Mouse (Mus musculus) hematopoietic stem cell, adult 5-6 weeks (primary cell): ENCODE results near the gene Tvp23a. TPM values are rescaled to one million over a fixed set of nuclear protein-coding genes. Genes with fewer than 3 reads are reported as not detected.

ENCODE experiments used
- ATAC-seq, 2 experiments: fragments of 125-278 bp in 1 of 2; replicated peaks in 1 of 2; 2 replicates each; pipeline ENCODE4 v1.8.0; 2016 to 2017; ENCODE audit warnings: inconsistent platforms in 2 of 2, mild to moderate bottlenecking in 2 of 2, moderate number of reproducible peaks in 2 of 2, low read depth in 1 of 2, moderate TSS enrichment in 1 of 2; ENCODE audit not compliant: low FRiP score in 2 of 2, poor library complexity in 2 of 2, severe bottlenecking in 2 of 2, insufficient read depth in 1 of 2, low TSS enrichment in 1 of 2
- total RNA-seq: library from RNA; stranded (forward); fragments of 172-1452, 232-1000 nt; gene quantifications from 2 replicates; pipeline ENCODE4 v1.2.3, GENCODE M21; 2017

Tvp23a gene
- 0.19 TPM in 1 of 2 replicates, not detected in the other for total RNA-seq

DNA sequence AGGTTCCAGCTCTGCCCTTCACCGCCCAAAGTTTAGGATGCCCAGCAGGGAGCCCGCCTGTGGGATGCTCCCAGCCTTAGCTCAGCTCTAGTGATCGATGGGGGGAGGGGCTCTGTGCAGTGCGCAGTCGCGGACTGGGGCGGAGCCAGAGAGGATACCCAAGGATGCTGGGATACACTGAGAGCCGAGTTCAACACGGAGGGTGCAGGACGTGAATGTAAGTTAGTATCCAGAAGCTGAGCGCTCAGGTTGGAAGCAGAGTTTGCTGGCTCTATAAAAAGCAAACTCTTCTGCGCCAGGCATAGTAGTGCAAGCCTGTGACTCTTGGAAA lies at the start of gene Tvp23a:
Gene Tvp23a (minus strand): TSS at position 99 of the 331 bp plus-strand sequence.
- ATAC-seq: no peak

DNA sequence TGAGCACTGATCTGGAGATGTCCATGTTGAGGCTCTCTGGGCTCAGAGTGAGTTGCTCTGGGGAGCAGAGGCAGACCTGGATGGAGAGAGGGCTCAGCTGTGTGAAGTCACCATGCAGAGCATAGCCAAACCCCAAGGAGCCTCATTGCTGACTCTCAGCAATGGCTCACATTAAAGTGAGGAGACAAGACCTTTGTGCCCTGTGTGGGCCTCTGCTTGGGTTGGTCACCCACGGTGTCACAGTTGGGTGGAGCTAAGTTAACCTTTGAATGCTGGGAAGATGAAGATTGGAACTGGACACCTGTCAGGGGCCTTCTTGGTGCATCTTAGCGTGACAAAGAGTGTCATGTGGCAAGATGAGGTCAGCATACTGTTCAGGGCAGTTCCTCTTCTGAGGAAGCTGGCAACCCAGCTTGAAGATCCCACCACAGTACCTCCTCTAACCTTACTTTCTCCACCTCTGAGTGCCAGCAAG lies 48.7 kb upstream of the Tvp23a start:
- ATAC-seq: no peak

DNA sequence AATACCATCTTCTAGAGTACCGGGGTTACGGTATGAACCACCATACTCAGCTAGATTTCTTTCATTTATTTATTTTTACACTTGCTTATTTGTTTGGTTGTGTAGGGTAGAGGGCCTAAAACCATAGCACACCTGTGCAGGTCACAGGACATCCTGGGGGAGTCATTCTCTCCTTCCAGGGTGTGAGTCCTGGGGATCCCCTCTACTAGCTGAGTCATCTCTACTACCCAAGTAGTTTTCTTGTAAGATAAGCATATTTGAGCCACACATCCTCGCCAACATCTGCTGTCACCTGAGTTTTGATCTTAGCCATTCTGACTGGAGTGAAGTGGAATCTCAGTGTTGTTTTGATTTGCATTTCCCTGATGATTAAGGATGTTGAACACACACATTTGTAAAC lies 45.4 kb upstream of the Tvp23a start:
- no peak for ATAC-seq

DNA sequence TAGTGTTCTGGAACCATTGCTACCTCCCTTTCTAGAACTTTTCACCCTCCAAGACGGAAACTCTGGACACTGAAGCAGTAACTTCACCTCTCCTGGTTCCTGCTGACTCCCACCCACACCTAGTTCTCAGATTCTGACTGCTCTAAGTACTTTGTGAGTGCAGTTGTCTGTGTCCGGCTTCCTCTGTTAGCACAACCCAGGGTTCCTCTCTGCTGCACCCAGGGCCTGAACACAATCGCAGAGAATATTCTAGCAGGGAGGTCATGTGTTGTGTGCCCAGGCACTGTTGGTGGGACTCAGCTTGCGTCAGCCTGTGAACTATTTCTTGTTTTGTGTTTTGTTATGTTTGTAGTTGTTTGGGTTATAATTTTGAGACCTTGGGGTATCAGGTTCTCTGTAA lies 44.6 kb upstream of the Tvp23a start:
- ATAC-seq: no peak

DNA sequence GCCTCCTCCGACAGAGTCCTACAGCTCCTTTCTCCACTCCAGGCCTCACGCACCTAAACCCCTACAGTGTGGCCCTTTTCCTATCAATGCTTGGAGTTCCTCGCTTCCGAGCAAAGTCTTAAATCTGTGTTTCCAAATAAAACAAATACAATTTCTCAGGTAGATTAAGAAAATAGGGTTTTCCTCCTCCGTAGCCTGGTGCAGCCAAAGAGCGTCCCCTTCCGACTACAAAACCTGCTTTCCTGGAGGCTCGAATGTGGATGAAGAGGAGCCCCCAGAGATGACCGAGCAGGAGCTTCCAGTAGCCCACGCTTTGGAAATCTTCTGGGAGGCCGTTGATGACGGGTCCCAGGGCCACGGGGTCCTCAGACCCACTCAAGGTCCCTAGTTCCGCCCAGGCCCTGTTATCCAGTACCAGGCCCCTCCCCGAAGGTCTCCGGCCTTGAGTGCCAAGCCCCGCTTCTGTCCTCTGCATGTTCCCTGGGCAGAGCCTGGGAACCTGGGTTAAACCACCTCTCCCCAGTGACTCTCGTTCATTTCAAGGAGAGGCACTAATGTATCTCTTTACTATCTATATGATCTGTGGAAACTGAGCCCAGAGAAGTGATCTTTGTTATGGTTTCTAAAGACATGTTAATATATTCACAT lies 43.5 kb upstream of the Tvp23a start:
- no peak for ATAC-seq

DNA sequence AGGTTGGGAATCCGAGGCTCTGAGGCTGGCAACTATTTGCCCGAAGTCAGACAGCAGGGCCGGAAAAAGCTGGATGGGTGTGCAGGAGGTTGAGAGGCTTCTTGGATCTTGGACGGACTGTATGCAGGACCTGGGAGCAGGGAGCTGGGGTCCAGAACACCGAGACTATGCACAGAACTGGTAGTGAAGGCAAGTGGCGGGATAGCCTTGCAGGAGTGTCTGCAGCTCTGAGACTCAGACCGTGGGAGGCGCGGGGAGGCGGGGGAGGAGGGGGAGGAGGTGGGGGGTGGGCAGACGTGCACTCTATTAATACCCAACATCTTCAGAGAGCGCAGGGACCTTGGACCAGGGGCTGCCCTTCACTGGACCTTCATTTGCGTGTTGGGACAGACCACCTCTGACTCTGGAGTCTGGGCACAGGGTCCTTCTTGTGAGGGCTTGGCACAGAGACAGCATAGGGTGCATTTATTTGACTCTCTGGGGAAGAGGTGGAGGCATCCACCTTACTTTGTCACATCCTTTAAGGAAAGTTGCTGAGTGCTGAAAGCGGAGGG lies 42.8 kb upstream of the Tvp23a start:
- 0 out of 4 replicates have a peak, but pooled peaks have one; percentile 5 to 10 for ATAC-seq

DNA sequence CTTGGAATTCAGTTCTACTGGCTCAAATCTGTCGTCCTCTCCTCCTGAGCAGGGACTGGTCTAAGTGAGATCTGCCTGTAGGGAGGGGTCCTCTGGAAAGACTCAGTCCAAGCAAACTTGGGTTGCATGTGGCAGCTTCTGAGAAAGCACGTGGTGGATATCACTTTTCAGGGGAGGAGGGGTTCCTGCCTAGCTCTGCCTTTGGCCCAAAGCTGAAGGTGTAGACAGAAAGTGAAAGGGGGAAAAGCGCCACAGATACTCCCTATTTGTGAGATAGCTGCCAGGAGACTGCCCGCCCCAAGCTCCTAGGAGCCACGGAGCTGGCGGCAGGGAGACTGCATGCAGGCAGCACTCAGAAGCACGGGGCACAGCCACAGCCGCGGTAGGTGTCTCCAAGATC lies 42.3 kb upstream of the Tvp23a start:
- ATAC-seq: peak; percentile 59

DNA sequence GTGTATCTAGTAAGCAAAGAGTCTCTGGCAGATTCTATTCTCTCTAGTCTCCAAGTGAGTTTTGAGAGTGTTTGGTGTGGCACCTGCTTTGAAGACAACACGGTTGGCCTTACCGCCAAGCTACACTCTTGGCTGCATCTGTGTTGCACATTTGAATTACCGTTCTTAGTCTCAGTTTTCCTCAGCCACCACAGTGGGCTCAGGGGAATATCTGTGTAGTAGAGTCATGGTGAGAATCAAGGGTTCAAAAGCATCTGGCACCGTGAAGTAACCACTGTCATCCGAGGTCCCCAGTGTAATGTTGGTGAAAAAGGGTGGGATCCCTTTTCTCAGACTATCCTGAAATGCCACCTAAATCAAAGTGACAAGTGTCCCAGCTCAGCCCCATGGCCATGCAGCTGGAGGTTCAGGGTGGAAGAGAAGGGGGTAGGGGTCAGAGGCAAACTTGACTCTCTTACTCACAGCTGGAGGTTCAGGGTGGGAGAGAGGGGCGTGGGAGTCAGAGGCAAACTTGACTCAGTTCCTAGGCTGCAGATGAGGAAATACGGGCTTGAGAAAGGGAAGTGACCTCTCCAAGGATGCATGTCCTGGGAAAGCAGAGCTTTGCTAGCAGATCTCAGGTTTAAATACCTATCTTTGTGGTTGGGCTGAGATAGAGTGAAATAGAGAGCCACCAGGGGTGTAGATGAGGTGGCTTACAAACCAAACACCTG lies 41.8 kb upstream of the Tvp23a start:
- no peak; a peak in 1 of 4 replicates for ATAC-seq

DNA sequence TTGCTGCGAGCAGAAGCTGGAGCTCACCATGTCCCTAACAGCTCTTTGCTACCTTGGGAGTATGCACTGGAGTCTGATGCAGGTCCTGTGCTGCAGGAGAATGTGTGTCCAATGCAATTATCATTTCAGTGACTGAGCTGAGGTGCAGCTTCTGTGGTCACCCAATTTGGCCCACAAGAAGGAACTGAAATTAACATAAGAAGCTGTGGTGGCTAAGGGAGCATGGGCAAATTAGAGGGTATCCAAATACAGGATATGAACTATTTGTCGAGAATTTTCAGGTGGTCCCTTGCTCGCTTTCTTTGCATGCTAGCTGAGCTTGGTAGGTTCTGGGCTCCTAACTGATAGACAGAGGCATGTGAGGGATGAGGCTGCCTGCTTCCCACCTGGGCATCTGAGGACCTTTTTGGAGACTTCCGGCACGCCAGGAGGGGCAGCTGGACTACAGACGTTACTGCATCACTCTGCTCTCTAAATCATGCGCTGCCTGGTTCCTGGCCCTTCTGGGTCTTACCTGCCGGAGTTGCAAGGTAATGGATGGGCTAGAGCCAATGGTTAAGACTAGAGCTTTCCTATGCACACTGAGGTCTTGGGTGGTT lies 40.8 kb upstream of the Tvp23a start:
- peak; percentile 51 to 74 for ATAC-seq

DNA sequence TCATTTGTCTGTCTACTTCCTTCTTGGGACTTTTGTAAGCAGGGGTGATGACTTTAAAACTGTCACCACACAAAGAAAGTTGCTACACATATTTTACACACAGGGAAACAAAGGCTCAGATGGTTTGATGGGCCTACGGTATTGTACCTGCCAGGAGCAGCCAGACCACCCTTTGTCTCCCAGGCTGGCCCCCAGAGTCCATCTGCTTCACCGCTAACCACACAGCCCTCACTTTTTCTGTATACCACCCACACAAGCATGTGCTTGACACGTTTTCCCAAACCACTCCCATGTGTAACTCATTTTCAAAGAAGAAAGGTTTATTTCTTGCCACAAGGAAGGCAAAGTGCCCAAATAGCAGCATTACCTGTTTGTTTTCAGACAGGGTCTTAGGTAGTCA lies 39.8 kb upstream of the Tvp23a start:
- no peak for ATAC-seq

DNA sequence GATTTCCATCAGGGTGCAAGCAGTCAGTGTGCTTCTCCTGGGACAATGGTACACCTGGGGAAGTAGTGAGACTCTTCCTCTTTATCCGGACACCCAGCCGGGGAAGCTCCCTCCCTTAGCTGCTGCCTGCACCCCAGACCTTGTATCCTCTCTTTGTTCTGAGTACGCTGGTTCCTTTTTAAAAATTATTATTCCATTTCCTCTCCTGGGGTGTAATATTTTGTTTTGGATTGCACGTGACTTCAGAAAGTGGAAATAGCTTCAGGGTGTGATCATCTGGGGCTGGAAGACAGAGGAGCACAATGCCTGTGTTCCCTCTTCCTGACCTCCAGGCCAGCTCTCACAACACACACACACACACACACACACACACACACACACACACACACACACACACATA lies 35.2 kb upstream of the Tvp23a start:
- no peak for ATAC-seq

DNA sequence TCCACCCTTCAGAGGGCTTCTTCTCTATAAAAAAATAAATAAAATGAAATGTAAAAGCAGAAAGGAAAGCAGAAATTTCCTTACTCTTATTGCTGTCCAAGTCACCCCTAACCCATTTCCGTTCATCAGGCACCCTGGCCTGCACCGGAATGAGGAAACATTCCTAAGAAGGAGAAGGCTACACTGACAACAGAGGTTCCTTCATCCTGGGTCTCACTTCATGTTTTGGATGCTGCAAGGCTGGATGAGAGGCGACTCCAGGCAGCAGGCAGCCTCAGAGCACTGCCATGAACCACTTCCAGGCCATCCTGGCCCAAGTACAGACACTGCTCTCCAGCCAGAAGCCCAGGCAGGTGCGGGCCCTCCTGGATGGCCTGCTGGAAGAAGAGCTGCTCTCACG lies 32.7 kb upstream of the Tvp23a start, which contains the start of gene Ciita:
Gene Ciita (plus strand): TSS at position 203 of the 400 bp plus-strand sequence.
- no peak for ATAC-seq

DNA sequence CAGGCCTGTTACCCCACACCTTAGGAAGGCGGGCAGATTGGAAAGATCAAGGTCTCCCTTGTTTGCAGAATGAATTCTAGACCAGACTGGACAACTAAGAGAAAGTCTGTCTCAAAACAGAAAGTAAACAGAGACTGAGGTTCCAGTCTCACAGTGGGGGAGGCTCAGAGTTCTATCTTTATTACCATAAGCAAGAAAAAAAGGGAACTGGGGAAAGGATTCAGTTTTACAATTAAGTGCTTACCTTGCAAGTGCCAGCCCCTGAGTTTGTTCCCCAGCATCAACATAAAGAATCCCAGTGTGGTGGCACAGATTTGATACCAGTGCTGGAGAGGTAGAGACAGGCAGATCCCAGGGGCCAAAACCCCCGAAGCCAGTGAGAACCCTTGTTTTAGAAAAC lies 28.8 kb upstream of the Tvp23a start:
- peak in 1 of 2 experiments; percentile 56; a peak in 3 of 4 replicates for ATAC-seq

DNA sequence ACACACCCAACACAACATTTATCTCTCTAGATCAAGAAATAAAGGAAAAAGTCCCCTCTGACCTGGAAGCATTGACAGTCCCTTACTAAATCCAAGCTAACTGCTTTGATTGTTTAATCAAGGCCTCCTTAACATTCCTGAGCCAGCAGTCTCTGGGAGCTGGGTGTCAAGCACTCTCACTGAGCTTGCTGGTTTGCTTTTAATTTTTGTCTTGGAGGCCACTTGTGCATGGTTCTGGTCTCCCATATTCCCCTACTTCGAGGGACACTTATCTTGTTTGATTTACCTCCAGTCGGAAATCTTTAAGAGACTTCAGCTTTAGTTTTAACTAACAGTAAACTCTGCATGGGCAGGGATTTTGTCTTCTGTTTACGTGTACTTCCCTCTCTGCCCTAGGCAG lies 27.8 kb upstream of the Tvp23a start:
- ATAC-seq: no peak

DNA sequence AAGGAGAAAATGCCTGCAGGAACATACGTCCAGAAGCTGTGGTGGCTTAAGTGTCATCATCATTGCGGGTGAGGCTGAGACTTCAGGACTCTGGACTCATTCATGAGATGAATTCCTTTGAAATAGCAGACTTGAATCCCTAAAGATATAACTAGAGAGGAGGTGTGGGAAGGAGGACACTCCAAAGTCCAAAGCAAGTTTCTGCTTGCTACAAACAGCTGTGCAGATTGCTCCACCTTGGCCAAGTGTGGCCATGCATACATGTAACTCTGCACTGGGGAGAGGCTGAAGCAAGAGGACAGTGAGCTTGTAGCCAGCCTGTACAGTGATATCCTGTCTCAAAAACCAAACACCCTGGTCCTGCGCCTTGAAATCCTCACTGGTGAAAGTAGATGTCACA lies 24.8 kb upstream of the Tvp23a start:
- no peak for ATAC-seq

DNA sequence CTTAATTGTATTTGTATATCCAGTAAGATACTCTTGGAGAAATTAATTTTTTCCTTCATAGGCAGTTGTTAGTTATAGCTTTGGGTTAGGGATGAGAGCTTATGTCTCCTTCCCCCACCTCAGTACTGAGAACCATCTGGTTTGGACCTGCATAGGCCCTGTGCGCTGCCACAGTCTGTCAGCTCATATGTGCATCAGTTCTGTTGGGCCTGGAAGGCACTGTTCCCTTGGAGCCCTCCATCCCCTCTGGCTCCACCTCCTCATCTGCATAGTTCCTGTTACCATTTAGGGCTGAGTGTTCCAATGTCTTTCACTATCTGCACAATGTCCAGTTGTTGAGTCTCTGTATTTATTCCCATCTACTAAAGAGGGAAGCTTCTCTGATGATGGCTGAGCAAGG lies 21.0 kb upstream of the Tvp23a start:
- no peak for ATAC-seq

DNA sequence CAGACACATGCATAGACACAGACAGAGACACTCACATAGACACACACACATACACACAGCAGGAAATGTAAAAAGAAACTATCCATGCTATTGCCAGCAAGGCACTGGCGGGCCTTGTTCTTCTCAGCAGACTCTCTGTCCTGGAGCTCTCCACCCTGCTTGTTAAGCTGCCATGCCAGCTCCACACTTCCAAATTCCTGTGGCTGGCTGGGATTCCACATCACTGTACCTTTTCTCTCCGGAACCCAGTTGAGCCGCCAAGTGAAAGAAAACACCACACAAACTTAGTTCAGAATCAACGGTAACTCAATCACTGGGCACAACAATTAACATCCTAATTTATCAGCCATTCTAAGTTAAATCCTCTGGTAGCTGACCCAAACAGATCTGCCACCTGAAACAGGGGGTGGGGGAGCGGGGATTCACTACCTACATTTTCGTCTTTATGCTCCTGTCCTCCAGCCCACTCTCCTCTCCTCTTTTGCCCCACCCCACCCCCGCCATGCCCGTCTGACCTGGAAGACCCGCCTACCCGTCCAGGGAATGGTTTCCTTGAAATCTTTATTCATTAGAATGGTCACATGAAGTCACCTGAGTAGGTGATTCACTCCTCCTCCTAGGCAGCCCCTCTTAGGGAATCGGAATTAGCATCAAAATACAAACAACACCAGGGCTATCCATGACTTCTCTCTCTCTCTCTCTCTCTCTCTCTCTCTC lies 20.4 kb upstream of the Tvp23a start:
- no peak for ATAC-seq
